Mouse (Mus musculus): Measurements from ENCODE around the gene Gtf2h4. TPM values are rescaled to one million over a fixed set of nuclear protein-coding genes. Genes with fewer than 3 reads are reported as not detected.

Gtf2h4 gene
- polyA plus RNA-seq, 1 experiment from 2014 or later, result 41.2 TPM

Other genes starting within 250 kb of the Gtf2h4 start
- 0.72 and 1.2 TPM in 2 replicates for gene H2-Q6, start 248.9 kb downstream of the Gtf2h4 start, polyA plus RNA-seq (2014; fragmentation: Nextera tagmentation; extraction: Ambion mirVana)
- 10.5 and 10.6 TPM in 2 replicates for gene H2-Q7, start 234.6 kb downstream of the Gtf2h4 start, polyA plus RNA-seq (2014; fragmentation: Nextera tagmentation; extraction: Ambion mirVana)
- gene H2-Q10, start 203.7 kb downstream of the Gtf2h4 start, polyA plus RNA-seq (2014; fragmentation: Nextera tagmentation; extraction: Ambion mirVana), result 0.07 and 0.12 TPM in 2 replicates
- gene Pou5f1, start 167.7 kb downstream of the Gtf2h4 start, polyA plus RNA-seq (2014; fragmentation: Nextera tagmentation; extraction: Ambion mirVana), result not detected in 2 replicates
- gene Tcf19, start 156.9 kb downstream of the Gtf2h4 start, polyA plus RNA-seq (2014; fragmentation: Nextera tagmentation; extraction: Ambion mirVana), result 58.4 and 59.4 TPM in 2 replicates
- 17.7 and 18.2 TPM in 2 replicates for gene Cchcr1, start 156.6 kb downstream of the Gtf2h4 start, polyA plus RNA-seq (2014; fragmentation: Nextera tagmentation; extraction: Ambion mirVana)
- 1.3 and 1.4 TPM in 2 replicates for gene Psors1c2, start 140.5 kb downstream of the Gtf2h4 start, polyA plus RNA-seq (2014; fragmentation: Nextera tagmentation; extraction: Ambion mirVana)
- not detected in 2 replicates for gene Cdsn, start 121.6 kb downstream of the Gtf2h4 start, polyA plus RNA-seq (2014; fragmentation: Nextera tagmentation; extraction: Ambion mirVana)
- not detected in 2 replicates for gene 2300002M23Rik, start 106.3 kb downstream of the Gtf2h4 start, polyA plus RNA-seq (2014; fragmentation: Nextera tagmentation; extraction: Ambion mirVana)
- gene Sfta2, start 72.2 kb downstream of the Gtf2h4 start, polyA plus RNA-seq (2014; fragmentation: Nextera tagmentation; extraction: Ambion mirVana), result not detected in 2 replicates
- not detected in 2 replicates for gene Gm9573, start 47.1 kb downstream of the Gtf2h4 start, polyA plus RNA-seq (2014; fragmentation: Nextera tagmentation; extraction: Ambion mirVana)
- gene Mucl3, start 30.0 kb downstream of the Gtf2h4 start, polyA plus RNA-seq (2014; fragmentation: Nextera tagmentation; extraction: Ambion mirVana), result 0.07 and 0.13 TPM in 2 replicates
- gene Vars2, start 6.1 kb downstream of the Gtf2h4 start, polyA plus RNA-seq (2014; fragmentation: Nextera tagmentation; extraction: Ambion mirVana), result 16.2 and 19.5 TPM in 2 replicates
- gene Ddr1, start 30.9 kb upstream of the Gtf2h4 start, polyA plus RNA-seq (2014; fragmentation: Nextera tagmentation; extraction: Ambion mirVana), result 130 and 144 TPM in 2 replicates
- 2.4 and 3.5 TPM in 2 replicates for gene Ier3, start 147.9 kb upstream of the Gtf2h4 start, polyA plus RNA-seq (2014; fragmentation: Nextera tagmentation; extraction: Ambion mirVana)
- gene Flot1, start 149.5 kb upstream of the Gtf2h4 start, polyA plus RNA-seq (2014; fragmentation: Nextera tagmentation; extraction: Ambion mirVana), result 48.5 and 49.5 TPM in 2 replicates
- gene Tubb5, start 164.6 kb upstream of the Gtf2h4 start, polyA plus RNA-seq (2014; fragmentation: Nextera tagmentation; extraction: Ambion mirVana), result 1,583 and 1,671 TPM in 2 replicates
- gene Mdc1, start 167.8 kb upstream of the Gtf2h4 start, polyA plus RNA-seq (2014; fragmentation: Nextera tagmentation; extraction: Ambion mirVana), result 27.2 and 29.2 TPM in 2 replicates
- gene Nrm, start 187.6 kb upstream of the Gtf2h4 start, polyA plus RNA-seq (2014; fragmentation: Nextera tagmentation; extraction: Ambion mirVana), result 65.7 and 68.8 TPM in 2 replicates
- 25.1 and 28.1 TPM in 2 replicates for gene Ppp1r18, start 191.9 kb upstream of the Gtf2h4 start, polyA plus RNA-seq (2014; fragmentation: Nextera tagmentation; extraction: Ambion mirVana)
- 50.3 and 52.9 TPM in 2 replicates for gene Dhx16, start 206.1 kb upstream of the Gtf2h4 start, polyA plus RNA-seq (2014; fragmentation: Nextera tagmentation; extraction: Ambion mirVana)
- gene 2310061I04Rik, start 223.7 kb upstream of the Gtf2h4 start, polyA plus RNA-seq (2014; fragmentation: Nextera tagmentation; extraction: Ambion mirVana), result 26.9 and 29.9 TPM in 2 replicates
- gene Atat1, start 236.3 kb upstream of the Gtf2h4 start, polyA plus RNA-seq (2014; fragmentation: Nextera tagmentation; extraction: Ambion mirVana), result 213 and 224 TPM in 2 replicates
- 66.1 and 66.8 TPM in 2 replicates for gene Mrps18b, start 242.7 kb upstream of the Gtf2h4 start, polyA plus RNA-seq (2014; fragmentation: Nextera tagmentation; extraction: Ambion mirVana)
- gene Ppp1r10, start 242.7 kb upstream of the Gtf2h4 start, polyA plus RNA-seq (2014; fragmentation: Nextera tagmentation; extraction: Ambion mirVana), result 52.6 and 59.3 TPM in 2 replicates

All from forebrain, embryonic 11.5 days (tissue).